Mouse (Mus musculus): ENCODE data around the gene Cyp2c68. TPM values are rescaled to one million over a fixed set of nuclear protein-coding genes. Genes with fewer than 3 reads are reported as not detected.

Gene Cyp2c68
- polyA plus RNA-seq (2014; fragmentation: Illumina TruSeq; extraction: RNeasy Lipid Tissue Mini Kit (QIAGEN cat#74804); ENCODE audit: low replicate concordance) = 437 TPM

GRCm38 (mm10) chr19:39740920-39741319, at the start of gene Cyp2c68:
TSS of gene Cyp2c68 (minus strand) at chr19:39741054.

GRCm38 (mm10) chr19:39648938-39649337, 91.9 kb downstream of the Cyp2c68 start, which contains the start of gene Cyp2c67:
TSS of gene Cyp2c67 (minus strand) at chr19:39649051.

Other genes with a start within 250 kb of the Cyp2c68 start
- gene Cyp2c39, start 230.2 kb downstream of the Cyp2c68 start, polyA plus RNA-seq (2014; fragmentation: Illumina TruSeq; extraction: RNeasy Lipid Tissue Mini Kit (QIAGEN cat#74804); ENCODE audit: low replicate concordance) = not detected
- gene Cyp2c67, start 92.0 kb downstream of the Cyp2c68 start, polyA plus RNA-seq (2014; fragmentation: Illumina TruSeq; extraction: RNeasy Lipid Tissue Mini Kit (QIAGEN cat#74804); ENCODE audit: low replicate concordance) = 6.3 TPM
- not detected for gene Cyp2c40, start 71.8 kb upstream of the Cyp2c68 start, polyA plus RNA-seq (2014; fragmentation: Illumina TruSeq; extraction: RNeasy Lipid Tissue Mini Kit (QIAGEN cat#74804); ENCODE audit: low replicate concordance)
- gene Cyp2c69, start 145.7 kb upstream of the Cyp2c68 start, polyA plus RNA-seq (2014; fragmentation: Illumina TruSeq; extraction: RNeasy Lipid Tissue Mini Kit (QIAGEN cat#74804); ENCODE audit: low replicate concordance) = not detected